Mouse (Mus musculus): ENCODE results near the gene Fam207a. TPM values are rescaled to one million over a fixed set of nuclear protein-coding genes. Genes with fewer than 3 reads are reported as not detected.

Gene Fam207a
- polyA plus RNA-seq, 1 experiment = 30.5 TPM

DNA sequence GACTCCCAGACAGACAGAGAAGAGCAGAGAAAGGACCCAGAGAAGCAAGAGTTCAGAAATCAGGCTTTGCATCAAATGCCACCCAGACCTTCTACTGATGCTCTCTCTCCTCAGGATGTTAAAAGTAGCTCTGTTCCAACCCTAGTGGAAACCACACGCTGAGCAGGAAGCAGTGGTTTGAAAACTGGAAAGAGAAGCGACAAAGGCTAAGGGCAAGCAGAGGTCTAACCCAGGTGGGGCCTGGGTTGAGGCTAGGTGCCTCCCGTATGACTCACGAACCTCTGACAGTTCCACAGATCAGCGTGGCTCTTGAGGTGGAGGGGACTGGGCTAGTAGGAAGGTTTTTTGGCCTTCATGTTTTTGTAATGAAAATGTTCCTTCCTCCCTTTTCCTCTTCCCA lies 4.9 kb upstream of the Fam207a start:
- H3K4me3 ChIP-seq (ENCODE audit: insufficient read depth, low read depth, low read length) = no peak overlapping the region
- H3K27me3 ChIP-seq (replicated peaks; ENCODE audit: control insufficient read depth, insufficient read depth, low read length) = no peaks in the 10 kb centered on the region
- no peak overlapping the region for H3K27ac ChIP-seq (ENCODE audit: insufficient read depth, low read depth, low read length)
- DNase-seq = no peak
- TF ChIP-seq CTCF (conservative IDR thresholded peaks at IDR 0.05; ENCODE audit: insufficient read depth, insufficient read length, low read depth, low read length) (no peak), POLR2A (IDR thresholded peaks at IDR 0.05; ENCODE audit: low read depth, low read length) (no peak)
- no peaks in the 10 kb centered on the region for H3K36me3 ChIP-seq (ENCODE audit: control insufficient read depth, insufficient read depth, low read length)
- 81% methylated on average over 5 of the region's 5 CpGs for WGBS
- H3K4me1 ChIP-seq (ENCODE audit: control insufficient read depth, insufficient read depth, low read length) = peaks cover 12% of the 10 kb centered on the region

DNA sequence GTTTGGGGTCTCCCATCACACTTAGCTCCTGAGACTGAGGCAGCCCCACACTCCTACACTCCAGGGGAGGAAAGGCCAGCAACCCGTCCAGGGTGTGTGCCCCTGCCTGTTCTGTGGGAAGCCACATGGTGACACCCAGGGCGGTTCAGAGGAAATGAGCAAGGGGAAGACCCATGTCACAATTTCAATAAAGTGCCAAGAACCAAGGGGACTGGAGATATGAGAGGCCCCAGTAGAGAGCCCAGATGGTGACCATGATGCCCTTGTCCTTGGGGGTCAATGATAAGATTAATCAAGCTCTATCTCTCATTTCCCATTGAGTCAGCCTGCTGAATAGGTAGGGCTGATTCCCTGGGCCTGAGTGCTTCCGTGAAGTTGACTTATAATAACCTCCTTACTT lies 3.6 kb upstream of the Fam207a start:
- DNase-seq = peak; percentile 54
- WGBS = 66% methylated on average over 3 of the region's 3 CpGs
- Histone ChIP-seq H3K4me3 (ENCODE audit: insufficient read depth, low read depth, low read length) (no peak overlapping the region), H3K36me3 (ENCODE audit: control insufficient read depth, insufficient read depth, low read length) (no peaks in the 10 kb centered on the region), H3K4me1 (ENCODE audit: control insufficient read depth, insufficient read depth, low read length) (peaks cover 20% of the 10 kb centered on the region), H3K27me3 (replicated peaks; ENCODE audit: control insufficient read depth, insufficient read depth, low read length) (no peaks in the 10 kb centered on the region), H3K27ac (ENCODE audit: insufficient read depth, low read depth, low read length) (no peak overlapping the region)
- no peak for TF ChIP-seq CTCF (conservative IDR thresholded peaks at IDR 0.05; ENCODE audit: insufficient read depth, insufficient read length, low read depth, low read length)
- no peak for TF ChIP-seq POLR2A (IDR thresholded peaks at IDR 0.05; ENCODE audit: low read depth, low read length)

DNA sequence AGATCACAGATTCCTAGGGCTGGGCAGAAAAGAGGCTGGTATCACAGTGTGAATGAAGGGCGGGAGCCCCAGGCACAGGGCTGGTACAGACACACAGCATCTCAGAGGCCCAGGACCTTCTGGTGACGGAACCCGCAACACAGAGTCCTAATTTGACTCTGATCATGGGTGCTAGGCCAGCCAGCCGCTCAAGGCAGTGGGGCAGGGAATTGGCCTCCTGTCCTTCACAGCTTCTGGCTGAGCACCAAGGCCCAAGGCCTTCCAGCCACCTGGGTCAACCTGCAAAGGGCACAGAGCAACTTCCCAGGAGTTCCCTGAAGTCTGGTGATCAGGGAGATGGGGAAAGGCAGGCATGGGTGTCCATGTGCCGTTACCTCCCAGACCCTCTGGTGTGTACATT lies 2.2 kb upstream of the Fam207a start:
- 65% methylated on average over 5 of the region's 5 CpGs for WGBS
- Histone ChIP-seq H3K36me3 (ENCODE audit: control insufficient read depth, insufficient read depth, low read length) (no peaks in the 10 kb centered on the region), H3K27ac (ENCODE audit: insufficient read depth, low read depth, low read length) (peak overlapping the region; percentile 42; the same call in 1 of the 2 replicates), H3K27me3 (replicated peaks; ENCODE audit: control insufficient read depth, insufficient read depth, low read length) (no peaks in the 10 kb centered on the region), H3K4me3 (ENCODE audit: insufficient read depth, low read depth, low read length) (no peak overlapping the region), H3K4me1 (ENCODE audit: control insufficient read depth, insufficient read depth, low read length) (peaks cover 20% of the 10 kb centered on the region)
- TF ChIP-seq CTCF (conservative IDR thresholded peaks at IDR 0.05; ENCODE audit: insufficient read depth, insufficient read length, low read depth, low read length) (no peak), POLR2A (IDR thresholded peaks at IDR 0.05; ENCODE audit: low read depth, low read length) (no peak)
- peak; percentile 92 for DNase-seq

DNA sequence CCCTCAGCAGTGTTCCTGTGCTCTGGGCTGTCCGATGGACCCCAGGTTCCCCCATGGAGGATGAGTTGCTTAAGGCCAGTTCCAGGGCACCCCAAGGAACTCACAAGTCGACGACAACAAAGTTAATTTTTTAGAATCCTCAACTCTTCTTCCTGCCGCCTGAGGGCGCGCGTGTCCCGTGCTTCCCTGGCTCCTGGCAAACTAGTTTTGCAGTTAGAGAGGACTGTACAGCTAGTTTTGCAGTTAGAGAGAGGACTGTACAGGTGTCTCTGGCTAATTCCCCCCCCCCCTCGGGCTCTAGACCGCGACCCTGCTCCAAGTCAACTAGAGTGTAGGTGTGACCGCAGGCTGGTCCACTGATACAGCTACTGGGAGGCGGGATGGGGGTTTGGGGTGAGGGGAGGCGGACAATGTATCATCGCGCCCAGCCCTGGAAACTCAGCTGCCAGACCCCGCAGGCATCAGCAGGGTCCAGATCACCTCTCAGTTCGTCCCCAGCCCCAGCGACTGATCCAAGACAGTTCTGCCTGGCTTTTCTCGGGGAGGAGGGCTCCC lies 1.6 kb upstream of the Fam207a start:
- Histone ChIP-seq H3K27me3 (replicated peaks; ENCODE audit: control insufficient read depth, insufficient read depth, low read length) (no peaks in the 10 kb centered on the region), H3K4me1 (ENCODE audit: control insufficient read depth, insufficient read depth, low read length) (peaks cover 20% of the 10 kb centered on the region), H3K36me3 (ENCODE audit: control insufficient read depth, insufficient read depth, low read length) (no peaks in the 10 kb centered on the region), H3K4me3 (ENCODE audit: insufficient read depth, low read depth, low read length) (no peak overlapping the region), H3K27ac (ENCODE audit: insufficient read depth, low read depth, low read length) (peak overlapping the region; percentile 42; the same call in 1 of the 2 replicates)
- peak; percentile 93 for TF ChIP-seq CTCF (conservative IDR thresholded peaks at IDR 0.05; ENCODE audit: insufficient read depth, insufficient read length, low read depth, low read length)
- no peak for TF ChIP-seq POLR2A (IDR thresholded peaks at IDR 0.05; ENCODE audit: low read depth, low read length)
- DNase-seq = peak; percentile 75
- WGBS = 19% methylated on average over 20 of the region's 20 CpGs

DNA sequence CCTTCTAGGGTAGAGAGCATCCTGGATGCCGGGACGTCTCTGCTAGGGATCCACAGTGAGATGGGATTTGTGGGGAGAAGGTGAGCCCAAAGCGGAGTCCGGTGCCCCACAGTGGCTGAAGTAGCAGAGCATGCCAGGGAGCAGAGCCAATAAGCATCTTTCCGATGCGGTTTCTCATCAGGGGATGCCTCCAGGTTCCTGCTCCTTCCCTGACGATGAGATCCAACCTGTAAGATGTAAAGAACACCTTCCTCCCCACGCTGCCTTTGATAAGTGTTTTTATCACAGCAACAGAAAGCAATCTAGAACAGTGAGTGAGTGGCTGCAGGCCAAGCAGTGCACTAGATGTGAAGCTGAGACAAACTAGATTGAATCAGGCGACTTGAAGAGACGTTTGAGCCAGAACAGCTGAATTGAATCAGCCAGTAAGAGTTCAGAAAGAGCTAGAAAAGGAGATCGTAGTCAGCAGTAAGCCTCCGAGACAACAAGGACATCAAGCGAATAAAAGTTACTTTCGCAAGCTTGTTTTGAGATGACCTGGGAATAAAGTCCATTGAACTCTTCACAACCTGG lies 880 bp upstream of the Fam207a start:
- WGBS = 19% methylated on average over 14 of the region's 14 CpGs
- peaks cover 20% of the 10 kb centered on the region for H3K4me1 ChIP-seq (ENCODE audit: control insufficient read depth, insufficient read depth, low read length)
- TF ChIP-seq POLR2A (IDR thresholded peaks at IDR 0.05; ENCODE audit: low read depth, low read length) = no peak
- no peak for TF ChIP-seq CTCF (conservative IDR thresholded peaks at IDR 0.05; ENCODE audit: insufficient read depth, insufficient read length, low read depth, low read length)
- H3K27me3 ChIP-seq (replicated peaks; ENCODE audit: control insufficient read depth, insufficient read depth, low read length) = no peaks in the 10 kb centered on the region
- no peaks in the 10 kb centered on the region for H3K36me3 ChIP-seq (ENCODE audit: control insufficient read depth, insufficient read depth, low read length)
- H3K4me3 ChIP-seq (ENCODE audit: insufficient read depth, low read depth, low read length) = peak overlapping the region; percentile 90
- DNase-seq = peak; percentile 87
- peak overlapping the region; percentile 85 for H3K27ac ChIP-seq (ENCODE audit: insufficient read depth, low read depth, low read length)

DNA sequence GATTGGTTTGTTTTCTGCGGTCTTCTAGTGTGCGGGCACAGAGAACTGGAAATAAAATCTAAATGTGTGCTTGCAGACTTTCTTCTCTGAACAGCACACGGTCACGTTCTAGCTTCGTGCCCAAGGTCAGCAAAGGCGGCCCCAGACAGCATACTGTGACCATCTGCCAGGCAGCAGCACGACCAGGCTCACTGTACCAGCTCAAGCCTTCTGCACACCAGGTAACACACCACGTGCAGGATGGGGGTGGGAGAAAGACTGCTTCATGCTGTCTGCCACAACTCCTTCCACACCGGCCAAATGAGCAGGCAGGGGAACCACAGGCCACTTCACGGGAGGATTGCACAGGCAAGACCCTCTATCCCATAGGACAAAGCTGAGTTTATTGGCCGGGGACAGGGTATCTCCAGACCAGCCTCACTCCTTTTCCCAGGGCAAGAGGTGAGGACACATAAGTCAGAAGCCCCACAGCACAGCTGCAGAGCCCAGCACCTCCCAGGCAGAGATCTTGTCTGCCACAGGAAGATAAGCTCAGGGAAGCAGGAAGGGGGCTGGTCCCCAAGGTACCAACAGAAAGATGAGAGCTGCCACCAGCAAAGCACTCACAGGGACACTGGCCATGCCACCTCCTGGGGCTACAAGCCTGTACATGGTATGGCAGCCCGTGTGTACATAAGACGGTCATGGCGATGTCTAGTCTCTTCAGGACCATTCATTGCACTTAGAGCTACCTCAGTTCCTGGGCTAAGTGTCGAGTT lies 5.2 kb downstream of the Fam207a start:
- Histone ChIP-seq H3K27me3 (replicated peaks; ENCODE audit: control insufficient read depth, insufficient read depth, low read length) (no peaks in the 10 kb centered on the region), H3K36me3 (ENCODE audit: control insufficient read depth, insufficient read depth, low read length) (no peaks in the 10 kb centered on the region), H3K4me1 (ENCODE audit: control insufficient read depth, insufficient read depth, low read length) (peaks cover 61% of the 10 kb centered on the region), H3K27ac (ENCODE audit: insufficient read depth, low read depth, low read length) (peak overlapping the region; percentile 52), H3K4me3 (ENCODE audit: insufficient read depth, low read depth, low read length) (no peak overlapping the region)
- peak; percentile 55 for DNase-seq
- no peak for TF ChIP-seq CTCF (conservative IDR thresholded peaks at IDR 0.05; ENCODE audit: insufficient read depth, insufficient read length, low read depth, low read length)
- TF ChIP-seq POLR2A (IDR thresholded peaks at IDR 0.05; ENCODE audit: low read depth, low read length) = no peak
- WGBS = 57% methylated on average over 15 of the region's 15 CpGs
